Mouse (Mus musculus) MEL (cell line): ENCODE results near the gene Mrpl10. TPM values are rescaled to one million over a fixed set of nuclear protein-coding genes. Genes with fewer than 3 reads are reported as not detected.

Experiments used
- DNase-seq: peaks from one replicate; pipeline ENCODE4 v3.0.0; 2011; ENCODE audit warnings: low read depth, low spot score
- H3K27ac ChIP-seq: 2 replicates; pipeline ENCODE4 v1.5.1; 2012; ENCODE audit warnings: low read depth, mild to moderate bottlenecking, control low read depth, low read length, moderate library complexity; ENCODE audit not compliant: control insufficient read depth
- H3K27me3 ChIP-seq, 2 experiments: fragments of 150-350 bp in 1 of 2; sonication (generic) in 1 of 2; 2 replicates each; pipeline ENCODE4 v1.6.1; 2012; ENCODE audit warnings: low read length in 2 of 2, mild to moderate bottlenecking in 2 of 2, improper control_type of control experiment in 1 of 2, moderate library complexity in 1 of 2; ENCODE audit not compliant: insufficient read depth in 2 of 2, control insufficient read depth in 1 of 2
- H3K36me3 ChIP-seq, 2 experiments: 2 replicates each; pipeline ENCODE4 v1.6.1; 2012 to 2014; ENCODE audit warnings: low read length in 2 of 2, improper control_type of control experiment in 1 of 2, inconsistent platforms in 1 of 2, mild to moderate bottlenecking in 1 of 2; ENCODE audit not compliant: insufficient read depth in 2 of 2, control insufficient read depth in 1 of 2
- H3K4me1 ChIP-seq, 2 experiments: fragments of 150-350 bp in 1 of 2; sonication (generic) in 1 of 2; 2 replicates each; pipeline ENCODE4 v1.6.1; 2012; ENCODE audit warnings: low read length in 2 of 2, improper control_type of control experiment in 1 of 2, mild to moderate bottlenecking in 1 of 2; ENCODE audit not compliant: insufficient read depth in 2 of 2, control insufficient read depth in 1 of 2
- H3K4me3 ChIP-seq, 2 experiments: fragments of 150-350 bp in 1 of 2; sonication (generic) in 1 of 2; 2 replicates each; pipeline ENCODE4 v1.5.1; 2012; ENCODE audit warnings: low read depth in 2 of 2, low read length in 2 of 2, mild to moderate bottlenecking in 2 of 2, moderate library complexity in 2 of 2, control low read depth in 1 of 2, improper control_type of control experiment in 1 of 2; ENCODE audit not compliant: control insufficient read depth in 1 of 2, insufficient read depth in 1 of 2
- H3K79me2 ChIP-seq: 2 replicates; pipeline ENCODE4 v1.6.1; 2012; ENCODE audit warnings: mild to moderate bottlenecking, low read length, moderate library complexity; ENCODE audit not compliant: control insufficient read depth, poor library complexity, insufficient read depth
- H3K9ac ChIP-seq: 2 replicates; pipeline ENCODE4 v1.6.1; 2012; ENCODE audit warnings: low read depth, mild to moderate bottlenecking, control low read depth, low read length, moderate library complexity; ENCODE audit not compliant: control insufficient read depth, poor library complexity, severe bottlenecking
- H3K9me3 ChIP-seq: fragments of 150-350 bp; sonication (generic); replicated peaks from 2 replicates; pipeline ENCODE4 v1.6.1; 2012; ENCODE audit warnings: mild to moderate bottlenecking, low read length, improper control_type of control experiment, moderate library complexity; ENCODE audit not compliant: insufficient read depth
- CHD1 ChIP-seq: IDR thresholded peaks from 2 replicates; pipeline ENCODE4 v1.6.1; 2012; ENCODE audit warnings: low read depth, mild to moderate bottlenecking, inconsistent platforms, low read length, improper control_type of control experiment
- CHD2 ChIP-seq: IDR thresholded peaks from 2 replicates; pipeline ENCODE4 v1.6.1; 2011; ENCODE audit warnings: low read length, improper control_type of control experiment
- ELF1 ChIP-seq: IDR thresholded peaks from 2 replicates; pipeline ENCODE4 v1.6.1; 2014; ENCODE audit warnings: low read depth, mild to moderate bottlenecking, inconsistent platforms, low read length, improper control_type of control experiment, moderate library complexity
- ETS1 ChIP-seq: IDR thresholded peaks from 2 replicates; pipeline ENCODE4 v1.6.1; 2012; ENCODE audit warnings: low read depth, mild to moderate bottlenecking, inconsistent platforms, low read length, improper control_type of control experiment, moderate library complexity
- GABPA ChIP-seq: IDR thresholded peaks from 2 replicates; pipeline ENCODE4 v1.6.1; 2012; ENCODE audit warnings: low read depth, mild to moderate bottlenecking, inconsistent platforms, low read length, improper control_type of control experiment, moderate library complexity
- JUND ChIP-seq: IDR thresholded peaks from 2 replicates; pipeline ENCODE4 v1.6.1; 2011; ENCODE audit warnings: low read depth, mild to moderate bottlenecking, improper control_type of control experiment, low read length
- MXI1 ChIP-seq: IDR thresholded peaks from 2 replicates; pipeline ENCODE4 v1.6.1; 2011; ENCODE audit warnings: mild to moderate bottlenecking, low read depth, low read length, improper control_type of control experiment
- POLR2A ChIP-seq, 2 experiments: IDR thresholded peaks; 2 replicates each; pipeline ENCODE4 v1.6.1; 2011 to 2012; ENCODE audit warnings: low read length in 2 of 2, mild to moderate bottlenecking in 2 of 2, control low read depth in 1 of 2, improper control_type of control experiment in 1 of 2, low read depth in 1 of 2, moderate library complexity in 1 of 2; ENCODE audit not compliant: control insufficient read depth in 1 of 2, insufficient read depth in 1 of 2, poor library complexity in 1 of 2
- POLR2AphosphoS5 ChIP-seq: IDR thresholded peaks from 2 replicates; pipeline ENCODE4 v1.6.1; 2012; ENCODE audit warnings: low read depth, borderline replicate concordance, mild to moderate bottlenecking, inconsistent platforms, low read length, moderate library complexity, mixed read lengths
- RCOR1 ChIP-seq: IDR thresholded peaks from 2 replicates; pipeline ENCODE4 v1.6.1; 2012; ENCODE audit warnings: low read depth, mild to moderate bottlenecking, inconsistent platforms, low read length, improper control_type of control experiment
- TAL1 ChIP-seq: IDR thresholded peaks from 2 replicates; pipeline ENCODE4 v1.6.1; 2012; ENCODE audit warnings: mild to moderate bottlenecking, inconsistent platforms, low read length, moderate library complexity, mixed read lengths
- USF1 ChIP-seq: IDR thresholded peaks from 2 replicates; pipeline ENCODE4 v1.6.1; 2014; ENCODE audit warnings: low read depth, mild to moderate bottlenecking, inconsistent platforms, low read length, improper control_type of control experiment, moderate library complexity
- ZMIZ1 ChIP-seq: IDR thresholded peaks from 2 replicates; pipeline ENCODE4 v1.6.1; 2012; ENCODE audit warnings: low read depth, mild to moderate bottlenecking, inconsistent platforms, low read length, improper control_type of control experiment, moderate library complexity
- polyA plus RNA-seq, 2 experiments: library from polyadenylated mRNA; stranded (reverse) in 1 of 2; unstranded in 1 of 2; fragments of >175 nt in 1 of 2; fragments of >200 nt in 1 of 2; gene quantifications; 2 replicates each; pipeline versions ENCODE4 v1.2.1 to v1.2.4; 2012; ENCODE audit warnings: low replicate concordance in 2 of 2, low read depth in 1 of 2; ENCODE audit not compliant: insufficient read length in 2 of 2, insufficient read depth in 1 of 2, missing spikeins in 1 of 2
- total RNA-seq: library from RNA; depleted of rRNA; stranded (reverse); fragments of 300-350 nt; gene quantifications from 2 replicates; pipeline ENCODE4 v1.2.3, GENCODE M21; 2012

The Mrpl10 gene
- total and polyA plus RNA-seq, 3 experiments = 79.3 to 106 TPM; not detected in 1

DNA sequence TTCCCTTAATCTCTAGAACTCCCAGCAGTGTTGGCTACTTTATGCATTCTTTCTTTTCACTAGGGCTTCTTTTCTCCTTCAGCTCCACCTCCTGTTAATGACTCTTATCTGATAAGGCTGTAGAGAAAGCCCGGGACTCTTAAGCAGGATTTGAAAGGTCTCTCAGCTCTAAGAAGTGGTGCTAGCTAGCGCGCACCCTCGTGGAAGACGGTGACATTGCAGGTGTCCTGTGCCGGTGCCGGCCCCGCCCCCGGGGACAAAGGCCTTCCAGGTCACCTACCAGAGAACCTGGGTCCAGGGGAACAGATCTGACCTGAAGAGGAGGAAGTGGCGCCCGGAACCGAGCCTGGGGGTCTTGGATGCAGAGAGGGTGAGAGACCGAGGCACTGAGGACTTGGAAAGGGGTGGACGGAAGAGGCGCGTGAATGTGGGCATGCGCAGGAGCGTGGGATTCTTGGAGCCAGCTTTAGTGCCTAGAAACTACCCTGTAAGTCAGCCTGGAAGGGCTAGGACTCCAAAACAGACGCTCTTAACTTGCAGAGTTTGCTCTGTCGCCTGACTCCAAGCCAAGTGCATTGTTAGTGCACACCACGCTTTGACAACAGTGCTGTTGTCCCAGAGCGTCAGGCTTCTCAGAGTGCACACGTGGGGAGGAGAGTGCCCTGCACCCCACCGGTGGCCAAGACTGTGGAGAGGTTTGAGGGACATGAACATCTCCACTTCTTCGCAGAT, 11.5 kb upstream of the Mrpl10 start, which contains the start of gene Scrn2 (continued):
- TF ChIP-seq POLR2AphosphoS5 = no peak; the same call in 1 of the 2 replicates
- TF ChIP-seq ETS1 = peak; percentile 35; the same call in 1 of the 2 replicates
- no peak for TF ChIP-seq JUND
- no peak for TF ChIP-seq CHD2

- DNase-seq = no peak
- Histone ChIP-seq H3K4me1 (peaks cover 5 to 15% of the 10 kb centered on the region in 2 experiments), H3K9me3 (no peaks in the 10 kb centered on the region), H3K4me3 (peak overlapping the region; percentile 90 to 94), H3K36me3 (peaks cover 0 to 8% of the 10 kb centered on the region in 2 experiments; a peak in 2 of 4 replicates), H3K27ac (peak overlapping the region; percentile 66), H3K27me3 (no peaks in the 10 kb centered on the region), H3K9ac (peak overlapping the region; percentile 90), H3K79me2 (peaks cover 6% of the 10 kb centered on the region)
- TF ChIP-seq RCOR1 (no peak), CHD1 (0 out of 2 replicates have a peak, but pooled peaks have one; percentile 55), USF1 (0 out of 2 replicates have a peak, but pooled peaks have one; percentile 1)
These were observed 10.9 kb upstream of the Mrpl10 start for GRCm38 (mm10) chr11:97030426-97030825.

DNA sequence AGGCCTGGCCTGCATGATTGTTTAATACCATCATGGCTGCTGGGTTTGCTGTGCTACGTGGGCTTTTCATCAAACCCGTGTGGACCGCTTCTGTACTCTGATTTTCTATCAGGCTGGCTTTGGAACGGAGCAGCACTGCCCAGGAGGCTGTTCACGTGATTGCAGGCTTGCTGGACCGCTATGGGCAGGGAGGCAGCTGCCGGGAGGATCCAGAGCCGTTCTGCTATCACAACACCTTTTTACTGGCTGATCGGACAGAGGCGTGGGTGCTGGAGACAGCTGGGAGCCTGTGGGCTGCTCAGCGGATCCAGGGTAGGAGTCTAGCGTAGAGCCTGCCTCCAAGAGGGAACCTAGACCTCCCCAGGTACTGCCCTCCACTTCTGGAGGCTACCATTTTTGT, 9.4 kb upstream of the Mrpl10 start:
- peaks cover 0 to 8% of the 10 kb centered on the region in 2 experiments; a peak in 2 of 4 replicates for H3K36me3 ChIP-seq
- TF ChIP-seq ELF1 (no peak), POLR2A (IDR thresholded peaks at IDR 0.05; ENCODE audit: control insufficient read depth in 1 of 2, insufficient read depth in 1 of 2, low read depth in 1 of 2, low read length in 2 of 2, poor library complexity in 1 of 2) (no peak), TAL1 (no peak), GABPA (no peak), POLR2AphosphoS5 (no peak), MXI1 (no peak), ZMIZ1 (no peak)
- TF ChIP-seq, all 39 proteins: peak for 0
- Histone ChIP-seq H3K27ac (no peak overlapping the region), H3K9ac (no peak overlapping the region), H3K9me3 (no peaks in the 10 kb centered on the region), H3K27me3 (no peaks in the 10 kb centered on the region), H3K4me1 (peaks cover 5 to 11% of the 10 kb centered on the region in 2 experiments), H3K79me2 (peaks cover 6% of the 10 kb centered on the region), H3K4me3 (no peak overlapping the region)
- no peak for DNase-seq
